Comparison of ENCODE assay signal across 19 mouse cellular contexts in the genomic region with DNA sequence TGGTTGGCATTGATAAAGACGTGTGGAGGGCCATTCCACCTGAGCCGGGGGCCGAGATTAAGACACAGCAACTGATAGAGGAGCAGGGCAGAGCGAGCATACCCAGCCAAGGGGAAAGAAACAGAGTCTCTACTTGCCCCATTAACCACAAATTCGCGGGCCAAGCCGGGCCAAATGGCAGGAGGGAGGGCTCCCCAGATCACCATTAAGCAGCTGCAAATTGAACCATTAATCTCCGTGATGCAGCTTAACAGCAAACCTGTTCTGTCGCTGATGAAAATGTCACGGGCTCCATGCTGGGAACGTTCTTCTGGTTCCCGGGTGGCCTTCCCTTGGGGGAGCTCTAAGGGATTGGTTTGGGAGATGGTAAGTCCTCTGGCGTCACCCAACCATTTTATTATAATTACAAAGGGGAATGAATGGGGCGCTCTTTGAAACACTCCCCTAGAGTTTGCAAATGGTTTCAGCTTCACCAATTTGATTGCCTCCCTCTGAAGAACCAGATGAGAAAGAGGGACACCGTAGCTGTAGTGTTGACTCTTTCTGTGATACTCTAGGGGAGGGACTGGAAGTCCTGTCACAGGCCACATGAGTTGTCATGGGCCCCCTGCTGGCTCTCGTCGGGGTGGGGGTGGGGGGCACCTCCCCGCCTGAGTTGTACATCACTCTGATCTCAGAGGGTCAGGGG.
DNase-seq lines count a peak whose midpoint lies in the region; ATAC-seq lines count a peak whose summit lies in the region.
"Had no signal": no experiment of that assay in that cellular context is flagged by ENCODE, and none has a peak within 500 bp of the region (broad histone marks: within the 10 kb centered on the region; RNA-seq: fewer than 3 reads in every experiment).

No protein-coding gene starts in this region.

- 0 out of 2 replicates have a peak, but pooled peaks have one; percentile 20 for ATAC-seq in neural tube, embryonic 11.5 days (ENCODE audit: insufficient read depth, low FRiP score, low TSS enrichment)
- ATAC-seq in hindbrain, embryonic 16.5 days = peak; percentile 72
- ATAC-seq in CD4-positive, CD25-positive, alpha-beta regulatory T cell, adult 4 months = no peak
- ATAC-seq: intestine, postnatal 0 days had no signal

- H3K9me3 ChIP-seq in heart, embryonic 10.5 days = no peaks in the 10 kb centered on the region
- H3K9me3 ChIP-seq in neural tube, embryonic 11.5 days (ENCODE audit: control insufficient read depth, low read length) = no peaks in the 10 kb centered on the region
- no peaks in the 10 kb centered on the region for H3K9me3 ChIP-seq in hindbrain, embryonic 16.5 days (ENCODE audit: control insufficient read depth, low read length)
- H3K9me3 ChIP-seq: embryonic facial prominence, embryonic 12.5 days; G1E; limb, embryonic 12.5 days; liver, embryonic 15.5 days had no signal

- no peaks in the 10 kb centered on the region for H3K36me3 ChIP-seq in heart, embryonic 10.5 days
- H3K36me3 ChIP-seq in neural tube, embryonic 11.5 days (ENCODE audit: control insufficient read depth, insufficient read depth, low read length) = no peaks in the 10 kb centered on the region
- H3K36me3 ChIP-seq in hindbrain, embryonic 16.5 days (ENCODE audit: control insufficient read depth, insufficient read depth, low read length) = no peaks in the 10 kb centered on the region
- H3K36me3 ChIP-seq: embryonic facial prominence, embryonic 12.5 days; G1E; limb, embryonic 12.5 days; liver, embryonic 15.5 days had no signal

- no peak overlapping the region for H3K4me3 ChIP-seq in heart, embryonic 10.5 days
- no peak overlapping the region for H3K4me3 ChIP-seq in neural tube, embryonic 11.5 days (ENCODE audit: low read depth, low read length)
- H3K4me3 ChIP-seq in hindbrain, embryonic 16.5 days (ENCODE audit: low read length) = no peak overlapping the region
- H3K4me3 ChIP-seq: embryonic facial prominence, embryonic 12.5 days; limb, embryonic 12.5 days; liver, embryonic 15.5 days had no signal

- H3K27me3 ChIP-seq in heart, embryonic 10.5 days (ENCODE audit: insufficient read depth, poor library complexity, severe bottlenecking) = peaks cover 27% of the 10 kb centered on the region
- no peaks in the 10 kb centered on the region for H3K27me3 ChIP-seq in neural tube, embryonic 11.5 days (ENCODE audit: control insufficient read depth, insufficient read depth, low read length)
- H3K27me3 ChIP-seq in hindbrain, embryonic 16.5 days (replicated peaks; ENCODE audit: control insufficient read depth, insufficient read depth, low read length) = no peaks in the 10 kb centered on the region
- H3K27me3 ChIP-seq: embryonic facial prominence, embryonic 12.5 days had no signal

- H3K4me1 ChIP-seq in heart, embryonic 10.5 days = peaks cover 49% of the 10 kb centered on the region
- peaks cover 10% of the 10 kb centered on the region for H3K4me1 ChIP-seq in neural tube, embryonic 11.5 days (ENCODE audit: control insufficient read depth, insufficient read depth, low read length)
- H3K4me1 ChIP-seq in hindbrain, embryonic 16.5 days (ENCODE audit: control insufficient read depth, insufficient read depth, low read depth, low read length) = peaks cover 3% of the 10 kb centered on the region; the same call in 1 of the 2 replicates
- H3K4me1 ChIP-seq: embryonic facial prominence, embryonic 12.5 days had no signal

- H3K4me2 ChIP-seq in neural tube, embryonic 11.5 days (ENCODE audit: low read depth) = no peak overlapping the region
- peak overlapping the region; percentile 7; the same call in 1 of the 2 replicates for H3K4me2 ChIP-seq in hindbrain, embryonic 16.5 days (ENCODE audit: low read length)
- H3K4me2 ChIP-seq: embryonic facial prominence, embryonic 12.5 days; heart, embryonic 11.5 days; limb, embryonic 12.5 days; liver, embryonic 15.5 days had no signal

- H3K27ac ChIP-seq in heart, embryonic 10.5 days = no peak overlapping the region; the same call in 1 of the 2 replicates
- no peak overlapping the region for H3K27ac ChIP-seq in neural tube, embryonic 11.5 days (ENCODE audit: low read depth, low read length)
- no peak overlapping the region for H3K27ac ChIP-seq in hindbrain, embryonic 16.5 days (ENCODE audit: low read depth, low read length)
- H3K27ac ChIP-seq: embryonic facial prominence, embryonic 12.5 days; limb, embryonic 12.5 days; liver, embryonic 15.5 days had no signal

- WGBS in heart, embryonic 10.5 days = 24% methylated on average over 18 of the region's 18 CpGs
- WGBS in neural tube, embryonic 11.5 days = 37% methylated on average over 18 of the region's 18 CpGs
- WGBS in hindbrain, embryonic 16.5 days = 32% methylated on average over 18 of the region's 18 CpGs

- peak; percentile 71 for DNase-seq in heart, adult 11 months
- DNase-seq in heart, embryonic 10.5 days (ENCODE audit: low spot score) = no peak
- DNase-seq in neural tube, embryonic 11.5 days (ENCODE audit: low spot score) = peak; percentile 49
- no peak for DNase-seq in neural tube, embryonic 10.5 days (ENCODE audit: extremely low spot score, low spot score)
- DNase-seq in lung, postnatal 14 days = no peak
- DNase-seq: adrenal gland, adult 8-10 months; cerebellum, postnatal 36 days; gastrocnemius, postnatal 25 days; lung, postnatal 36 days; right cerebral cortex, postnatal 25 days; thymus, postnatal 4 days had no signal

- H3K9ac ChIP-seq in neural tube, embryonic 11.5 days (ENCODE audit: low read length) = no peak overlapping the region
- no peak overlapping the region for H3K9ac ChIP-seq in hindbrain, embryonic 16.5 days (ENCODE audit: low read depth, low read length)
- H3K9ac ChIP-seq: embryonic facial prominence, embryonic 12.5 days; limb, embryonic 12.5 days; liver, embryonic 15.5 days had no signal

Comparison
In these comparisons a context has a peak if more than half of its experiments do, and no peak if none do; other contexts are left out.
1. DNase-seq: peak in heart, adult 11 months (single experiment) and neural tube, embryonic 11.5 days (single experiment); none in heart, embryonic 10.5 days (single experiment), neural tube, embryonic 10.5 days (single experiment) and lung, postnatal 14 days (single experiment).